Comparison of ENCODE assay signal across 8 mouse cellular contexts in genomic region chr6:22794071-22794721, GRCm38 (mm10).
DNase-seq lines count a peak whose midpoint lies in the region; ATAC-seq and TF ChIP-seq lines count a peak whose summit lies in the region.
"Had no signal": no experiment of that assay in that cellular context is flagged by ENCODE, and none has a peak within 500 bp of the region (broad histone marks: within the 10 kb centered on the region; RNA-seq: fewer than 3 reads in every experiment).

No protein-coding gene starts in this region.

- no peaks in the 10 kb centered on the region for H3K9me3 ChIP-seq in embryonic facial prominence, embryonic 13.5 days
- H3K9me3 ChIP-seq: heart, embryonic 13.5 days had no signal

- H3K4me1 ChIP-seq in cerebellum, adult 2 months (ENCODE audit: control insufficient read depth, insufficient read depth, low read length), result no peaks in the 10 kb centered on the region
- H3K4me1 ChIP-seq in embryonic facial prominence, embryonic 13.5 days, result peaks cover 17% of the 10 kb centered on the region
- H3K4me1 ChIP-seq: heart, embryonic 13.5 days had no signal

- DNase-seq in cerebellum, adult 2 months, result peak; percentile 8 to 38
- DNase-seq in layer of hippocampus, adult 2 months (ENCODE audit: low spot score in 2 of 2), result peak; percentile 40 to 74
- peak; percentile 16 for DNase-seq in neural tube, embryonic 10.5 days (ENCODE audit: extremely low spot score, low spot score)
- DNase-seq in heart, adult 11 months, result no peak
- DNase-seq in adrenal gland, adult 8-10 months, result no peak
- DNase-seq in gastrocnemius, postnatal 25 days, result no peak

- no peaks in the 10 kb centered on the region for H3K36me3 ChIP-seq in embryonic facial prominence, embryonic 13.5 days
- H3K36me3 ChIP-seq: heart, embryonic 13.5 days had no signal

- TF ChIP-seq POLR2A in cerebellum, adult 2 months (IDR thresholded peaks at IDR 0.05; ENCODE audit: borderline replicate concordance, insufficient read depth, low read length), result no peak

- ATAC-seq in embryonic facial prominence, embryonic 13.5 days (ENCODE audit: insufficient number of reproducible peaks, insufficient read depth, low FRiP score, low TSS enrichment, low read depth), result no peak

- 18% methylated on average over 12 of the region's 12 CpGs for WGBS in cerebellum, adult 2 months
- 26% methylated on average over 12 of the region's 12 CpGs for WGBS in embryonic facial prominence, embryonic 13.5 days

- H3K4me2 ChIP-seq in embryonic facial prominence, embryonic 13.5 days, result peak overlapping the region; percentile 42
- H3K4me2 ChIP-seq: heart, embryonic 13.5 days had no signal

- TF ChIP-seq CTCF in cerebellum, adult 2 months (IDR thresholded peaks at IDR 0.05; ENCODE audit: borderline replicate concordance, insufficient read depth, low read depth, low read length), result no peak
- TF ChIP-seq CTCF in layer of hippocampus, adult 2 months (conservative IDR thresholded peaks at IDR 0.05), result no peak

- no peak overlapping the region for H3K27ac ChIP-seq in cerebellum, adult 2 months (ENCODE audit: insufficient read depth, low read length)
- peak overlapping the region; percentile 57; the same call in 1 of the 2 replicates for H3K27ac ChIP-seq in embryonic facial prominence, embryonic 13.5 days
- peak overlapping the region; percentile 90 for H3K27ac ChIP-seq in layer of hippocampus, adult 2 months
- H3K27ac ChIP-seq: heart, embryonic 13.5 days had no signal

- H3K4me3 ChIP-seq in cerebellum, adult 2 months (replicated peaks; ENCODE audit: insufficient read depth, low read depth, low read length), result no peak overlapping the region
- H3K4me3 ChIP-seq in embryonic facial prominence, embryonic 13.5 days, result 0 out of 2 replicates have a peak overlapping the region, but pooled peaks have one; percentile 4
- peak overlapping the region; percentile 36 for H3K4me3 ChIP-seq in layer of hippocampus, adult 2 months
- H3K4me3 ChIP-seq: heart, embryonic 13.5 days had no signal

- no peaks in the 10 kb centered on the region for H3K27me3 ChIP-seq in cerebellum, adult 2 months (ENCODE audit: control insufficient read depth, insufficient read depth, low read length)
- no peaks in the 10 kb centered on the region for H3K27me3 ChIP-seq in embryonic facial prominence, embryonic 13.5 days
- H3K27me3 ChIP-seq: heart, embryonic 13.5 days had no signal

- H3K9ac ChIP-seq in embryonic facial prominence, embryonic 13.5 days, result no peak overlapping the region
- H3K9ac ChIP-seq: heart, embryonic 13.5 days had no signal

Comparison
In these comparisons a context has a peak if more than half of its experiments do, and no peak if none do; other contexts are left out.
1. DNase-seq: peak in cerebellum, adult 2 months (2 of 2), layer of hippocampus, adult 2 months (2 of 2) and neural tube, embryonic 10.5 days (single experiment); none in heart, adult 11 months (single experiment), adrenal gland, adult 8-10 months (single experiment) and gastrocnemius, postnatal 25 days (single experiment).